Mouse (Mus musculus) lung, postnatal 0 days (tissue): ENCODE data around the gene Parn. TPM values are rescaled to one million over a fixed set of nuclear protein-coding genes. Genes with fewer than 3 reads are reported as not detected.

ENCODE experiments used
- ATAC-seq: fragments of 200-750 bp; cut with Nextera tagmentation; 2 replicates; pipeline ENCODE4 v1.8.0; 2017; ENCODE audit warnings: moderate library complexity
- DNase-seq: peaks from one replicate; pipeline ENCODE4 v3.0.0-alpha.2; 2016; ENCODE audit warnings: low spot score
- H3K27ac ChIP-seq: fragments of 300-500 bp; sonication (generic); 2 replicates; pipeline ENCODE4 v1.5.1; 2014; ENCODE audit warnings: antibody characterized with exemption, mild to moderate bottlenecking, low read length, mixed read lengths
- H3K27me3 ChIP-seq: fragments of 300-500 bp; sonication (generic); replicated peaks from 2 replicates; pipeline ENCODE4 v1.6.1; 2014; ENCODE audit warnings: low read length, mixed read lengths; ENCODE audit not compliant: insufficient read depth
- H3K36me3 ChIP-seq: fragments of 300-500 bp; sonication (generic); 2 replicates; pipeline ENCODE4 v1.6.1; 2014; ENCODE audit warnings: low read length, mixed read lengths; ENCODE audit not compliant: insufficient read depth
- H3K4me1 ChIP-seq: fragments of 300-500 bp; sonication (generic); 2 replicates; pipeline ENCODE4 v1.6.1; 2014; ENCODE audit warnings: antibody characterized with exemption, low read depth, low read length, mixed read lengths; ENCODE audit not compliant: insufficient read depth
- H3K4me2 ChIP-seq: fragments of 300-500 bp; sonication (generic); replicated peaks from 2 replicates; pipeline ENCODE4 v1.6.1; 2014; ENCODE audit warnings: low read depth, mild to moderate bottlenecking, low read length, moderate library complexity, mixed read lengths
- H3K4me3 ChIP-seq: fragments of 300-500 bp; sonication (generic); 2 replicates; pipeline ENCODE4 v1.5.1; 2014; ENCODE audit warnings: low read depth, low read length
- H3K9ac ChIP-seq: fragments of 300-500 bp; sonication (generic); replicated peaks from 2 replicates; pipeline ENCODE4 v1.6.1; 2014; ENCODE audit warnings: low read depth, mild to moderate bottlenecking
- H3K9me3 ChIP-seq: fragments of 300-500 bp; sonication (generic); 2 replicates; pipeline ENCODE4 v1.6.1; 2016; ENCODE audit warnings: low read length, mixed read lengths
- CTCF ChIP-seq: IDR thresholded peaks from 2 replicates; pipeline ENCODE4 v1.5.1; 2016; ENCODE audit warnings: antibody characterized with exemption, mild to moderate bottlenecking
- EP300 ChIP-seq: IDR thresholded peaks from 2 replicates; pipeline ENCODE4 v1.6.1; 2016; ENCODE audit warnings: antibody characterized with exemption, mild to moderate bottlenecking, control low read depth
- WGBS: fragments of 180-500 bp; shearing (Covaris S2); extraction: QIAGEN DNeasy Blood & Tissue Kit; methylation state at CpG from one replicate; pipeline ENCODE4 v1.1.7; 2014; 5-methylcytosine and 5-hydroxymethylcytosine counted together
- polyA plus RNA-seq: library from polyadenylated mRNA; unstranded; fragments of >200 nt; fragmentation: Nextera tagmentation; extraction: Ambion mirVana; gene quantifications from 2 replicates; pipeline ENCODE4 v1.2.1, GENCODE M21; 2015

Gene Parn
- 25.0 and 28.5 TPM in 2 replicates for polyA plus RNA-seq

- Histone ChIP-seq H3K9ac (peak within 1 kb of the TSS; percentile 47), H3K4me1 (peaks cover 5% of the 10 kb centered on the region; the same call in 1 of the 2 replicates), H3K27ac (peak within 1 kb of the TSS; percentile 65; the same call in 1 of the 2 replicates), H3K27me3 (no peaks in the 10 kb centered on the region), H3K4me3 (peak within 1 kb of the TSS; percentile 64), H3K36me3 (peaks cover 5% of the 10 kb centered on the region; the same call in 1 of the 2 replicates), H3K4me2 (peak within 1 kb of the TSS; percentile 67), H3K9me3 (no peaks in the 10 kb centered on the region)
- DNase-seq (peak; percentile 96), ATAC-seq (peak; percentile 87)
- 1% methylated on average over 35 of the region's 35 CpGs for WGBS
- TF ChIP-seq CTCF (no peak), EP300 (no peak)
Observed at GRCm38 (mm10) chr16:13667878-13668343, at the start of gene Parn. TSS of gene Parn (minus strand) at chr16:13668170.

- ATAC-seq, result no peak
- DNase-seq, result peak; percentile 26
- 54% methylated on average over 2 of the region's 2 CpGs for WGBS
- no peaks in the 10 kb centered on the region for H3K9me3 ChIP-seq
- H3K27ac ChIP-seq, result no peak overlapping the region
- no peaks in the 10 kb centered on the region for H3K27me3 ChIP-seq
- H3K36me3 ChIP-seq, result no peaks in the 10 kb centered on the region
- H3K4me2 ChIP-seq, result no peak overlapping the region
- no peak overlapping the region for H3K4me3 ChIP-seq
- H3K9ac ChIP-seq, result no peak overlapping the region
- H3K4me1 ChIP-seq, result no peaks in the 10 kb centered on the region
- TF ChIP-seq CTCF (no peak), EP300 (no peak)
Observed at GRCm38 (mm10) chr16:13716821-13717553, 49.0 kb upstream of the Parn start.

DNA sequence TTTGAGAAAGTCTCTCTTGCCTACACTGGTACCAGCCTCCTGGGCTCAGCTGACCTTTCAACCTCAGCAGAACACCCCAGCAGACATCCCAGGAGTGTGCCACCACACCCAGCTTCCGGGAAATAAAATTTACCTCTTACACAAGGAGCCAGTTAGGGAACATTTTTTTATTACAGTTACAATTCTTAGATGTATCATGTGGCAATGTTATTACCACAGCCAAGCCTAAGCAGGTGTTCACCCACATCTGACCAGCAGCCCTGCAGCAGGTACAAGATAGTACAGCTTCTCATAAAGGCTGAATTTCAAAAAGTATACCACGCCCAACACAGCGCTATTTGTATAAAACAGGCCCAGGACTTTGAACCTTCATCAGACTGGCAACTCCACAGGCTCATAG lies 46.9 kb upstream of the Parn start:
- Histone ChIP-seq H3K4me2 (no peak overlapping the region), H3K27me3 (no peaks in the 10 kb centered on the region), H3K9me3 (no peaks in the 10 kb centered on the region), H3K4me3 (no peak overlapping the region), H3K27ac (no peak overlapping the region), H3K36me3 (no peaks in the 10 kb centered on the region), H3K4me1 (no peaks in the 10 kb centered on the region), H3K9ac (no peak overlapping the region)
- TF ChIP-seq CTCF (no peak), EP300 (no peak)
- ATAC-seq, result no peak
- WGBS, result 80% methylated on average over 3 of the region's 3 CpGs
- DNase-seq, result no peak

DNA sequence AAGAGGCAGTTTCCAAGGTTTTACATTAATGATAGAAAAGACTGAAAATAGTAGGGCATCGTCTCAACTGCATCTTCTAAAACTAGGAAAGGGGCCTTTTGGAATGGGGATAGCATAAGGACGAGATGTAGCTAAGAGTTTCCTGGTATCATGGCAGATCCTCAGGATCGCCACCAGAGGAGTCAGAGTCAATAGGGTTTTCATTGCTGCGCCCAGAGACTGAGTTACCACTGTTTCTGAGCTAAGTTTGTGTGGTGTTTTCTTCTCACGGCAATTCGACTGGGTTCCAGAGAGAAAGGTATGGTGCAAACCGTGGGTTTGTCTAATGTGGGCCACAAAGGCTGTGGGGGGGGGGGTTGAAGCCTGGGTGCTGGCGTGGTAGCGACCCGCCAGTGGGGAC lies 36.7 kb upstream of the Parn start:
- Histone ChIP-seq H3K9me3 (no peaks in the 10 kb centered on the region), H3K27me3 (no peaks in the 10 kb centered on the region), H3K27ac (no peak overlapping the region), H3K36me3 (0 out of 2 replicates have a peak, but pooled peaks cover 6% of the 10 kb centered on the region), H3K9ac (no peak overlapping the region), H3K4me3 (no peak overlapping the region), H3K4me1 (no peaks in the 10 kb centered on the region), H3K4me2 (no peak overlapping the region)
- DNase-seq (no peak), ATAC-seq (no peak)
- WGBS, result 90% methylated on average over 9 of the region's 10 CpGs
- TF ChIP-seq CTCF, result no peak
- TF ChIP-seq EP300, result no peak

- no peak overlapping the region for H3K9ac ChIP-seq
- DNase-seq (no peak), ATAC-seq (no peak)
- no peaks in the 10 kb centered on the region for H3K4me1 ChIP-seq
- H3K4me3 ChIP-seq, result no peak overlapping the region
- H3K27me3 ChIP-seq, result no peaks in the 10 kb centered on the region
- 94% methylated on average over 7 of the region's 7 CpGs for WGBS
- no peaks in the 10 kb centered on the region for H3K9me3 ChIP-seq
- H3K4me2 ChIP-seq, result no peak overlapping the region
- peaks cover 29% of the 10 kb centered on the region for H3K36me3 ChIP-seq
- TF ChIP-seq CTCF, result no peak
- H3K27ac ChIP-seq, result no peak overlapping the region
Observed at GRCm38 (mm10) chr16:13702184-13702583, 34.2 kb upstream of the Parn start.

DNA sequence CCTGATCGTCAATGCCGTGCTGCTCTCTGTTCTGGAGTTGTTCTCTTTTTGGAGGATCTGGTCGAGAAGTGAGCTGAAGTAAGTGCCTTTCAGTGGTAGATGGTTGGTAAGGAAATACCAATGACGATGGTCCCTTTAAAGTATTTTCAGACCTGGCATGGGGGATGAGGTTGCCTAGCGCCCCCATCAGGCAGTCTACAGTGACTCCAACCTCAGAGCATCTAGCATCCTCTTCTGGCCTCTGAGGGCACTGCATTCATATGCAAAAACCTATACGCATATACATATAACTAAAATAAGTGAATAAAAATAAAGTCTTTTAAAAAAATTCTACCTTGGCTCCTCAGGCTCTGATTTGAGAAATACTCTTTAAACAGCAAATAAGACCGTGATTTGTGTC lies 31.0 kb upstream of the Parn start:
- Histone ChIP-seq H3K9me3 (no peaks in the 10 kb centered on the region), H3K4me1 (no peaks in the 10 kb centered on the region), H3K27me3 (no peaks in the 10 kb centered on the region), H3K9ac (no peak overlapping the region), H3K27ac (no peak overlapping the region), H3K36me3 (peaks cover 33% of the 10 kb centered on the region), H3K4me3 (no peak overlapping the region), H3K4me2 (no peak overlapping the region)
- 92% methylated on average over 7 of the region's 7 CpGs for WGBS
- TF ChIP-seq CTCF (peak; percentile 57), EP300 (no peak)
- ATAC-seq, result no peak
- no peak for DNase-seq
